Mouse (Mus musculus): ENCODE results near the gene Rad51. TPM values are rescaled to one million over a fixed set of nuclear protein-coding genes. Genes with fewer than 3 reads are reported as not detected.

Rad51 gene
- total RNA-seq, 2 experiments from 2014 or later, result 9.1 to 9.3 TPM

Other genes starting within 250 kb of the Rad51 start
- 10 to 100 TPM; 30.1 to 37.9 TPM for gene Bahd1, start 212.4 kb upstream of the Rad51 start, total RNA-seq (2021)
- 10 to 100 TPM; 11.2 to 15.0 TPM for gene Chst14, start 186.3 kb upstream of the Rad51 start, total RNA-seq (2021)
- 10 to 100 TPM; 17.7 TPM for gene Ccdc32, start 83.4 kb upstream of the Rad51 start, total RNA-seq (2021)
- gene Rpusd2, start 78.0 kb upstream of the Rad51 start, total RNA-seq (2021), result 1 to 10 TPM; 5.0 to 5.6 TPM
- 1 to 10 TPM; 7.5 to 9.8 TPM for gene Knl1, start 65.7 kb upstream of the Rad51 start, total RNA-seq (2021)
- gene Rmdn3, start 44.2 kb downstream of the Rad51 start, total RNA-seq (2021), result 10 to 100 TPM; 77.3 to 78.7 TPM
- 10 to 100 TPM; 25.9 to 43.2 TPM for gene Gchfr, start 55.0 kb downstream of the Rad51 start, total RNA-seq (2021)
- under 1 TPM; 0.15 to 0.24 TPM for gene Gm14137, start 61.7 kb downstream of the Rad51 start, total RNA-seq (2021)
- 10 to 100 TPM; 25.1 to 33.8 TPM for gene Zfyve19, start 95.8 kb downstream of the Rad51 start, total RNA-seq (2021)
- 10 to 100 TPM; 11.9 to 17.4 TPM for gene Dnajc17, start 96.0 kb downstream of the Rad51 start, total RNA-seq (2021)
- gene Ppp1r14d, start 117.1 kb downstream of the Rad51 start, total RNA-seq (2021), result not detected
- 1 to 10 TPM; 4.2 to 4.7 TPM for gene Spint1, start 124.6 kb downstream of the Rad51 start, total RNA-seq (2021)
- gene Rhov, start 158.5 kb downstream of the Rad51 start, total RNA-seq (2021), result under 1 TPM; 0.27 to 0.36 TPM
- gene Vps18, start 175.9 kb downstream of the Rad51 start, total RNA-seq (2021), result 10 to 100 TPM; 16.0 to 17.7 TPM
- 10 to 100 TPM; 16.4 to 18.4 TPM for gene Dll4, start 213.0 kb downstream of the Rad51 start, total RNA-seq (2021)
- 1 to 10 TPM; 2.4 to 5.8 TPM for gene Chac1, start 238.4 kb downstream of the Rad51 start, total RNA-seq (2021)

All from adrenal gland, postnatal 10 days (tissue).